Mouse (Mus musculus) olfactory bulb, adult 2 months (tissue): Measurements from ENCODE around the gene Snrpe.

Experiments
- CTCF ChIP-seq: fragments of 200-500 bp; IDR thresholded peaks from 2 replicates; pipeline ENCODE4 v1.5.1; 2012; ENCODE audit warnings: low read depth, mild to moderate bottlenecking, low read length, moderate library complexity; ENCODE audit not compliant: insufficient read depth
- POLR2A ChIP-seq: fragments of 200-500 bp; IDR thresholded peaks from 2 replicates; pipeline ENCODE4 v1.6.1; 2012; ENCODE audit warnings: mild to moderate bottlenecking, low read depth, low read length, moderate library complexity; ENCODE audit not compliant: insufficient read depth

DNA sequence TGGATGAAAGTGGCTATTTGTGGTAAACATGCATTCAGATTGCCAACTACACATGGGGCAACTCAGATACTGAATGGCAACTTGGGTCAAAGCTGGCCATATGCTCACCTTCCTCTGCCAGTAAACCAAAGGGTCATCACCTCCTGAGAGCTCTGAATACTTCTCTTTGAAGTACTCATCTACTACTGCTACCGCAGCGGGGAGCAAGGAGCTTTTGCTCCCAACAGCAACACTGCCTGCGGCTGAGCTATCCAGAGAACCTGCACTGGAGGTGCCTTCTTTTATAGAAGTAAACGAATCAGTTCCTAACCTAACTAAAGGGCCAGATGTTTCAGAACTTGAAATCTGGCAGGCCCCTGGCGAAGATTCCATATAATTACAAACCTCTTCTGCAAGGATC, 46.7 kb upstream of the Snrpe start:
- TF ChIP-seq CTCF (no peak), POLR2A (no peak)
